Mouse (Mus musculus): ENCODE data around the gene Ccl3. TPM values are rescaled to one million over a fixed set of nuclear protein-coding genes. Genes with fewer than 3 reads are reported as not detected.

Ccl3 gene
- polyA plus RNA-seq, 1 experiment from 2014 or later, result 0.66 TPM

DNA sequence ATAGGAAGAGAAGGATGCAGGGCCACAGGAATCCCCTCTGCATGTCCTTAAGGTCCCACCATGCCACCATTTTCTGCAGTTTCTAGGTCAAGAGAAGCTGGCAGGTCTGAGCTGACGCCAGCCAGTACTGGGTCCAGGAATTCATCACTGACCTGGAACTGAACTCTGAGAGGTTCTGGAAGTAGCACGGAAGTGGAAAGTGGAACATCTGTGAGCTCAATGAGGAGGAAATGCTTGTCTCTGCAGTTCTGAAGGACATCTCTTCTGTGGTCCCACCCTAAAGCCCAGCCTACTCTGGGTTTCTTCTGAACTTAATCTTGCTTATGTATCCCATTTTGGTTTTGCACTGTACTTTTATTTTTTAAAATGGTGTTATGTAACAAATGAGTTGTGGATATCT lies 18.1 kb downstream of the Ccl3 start:
- no peaks in the 10 kb centered on the region for H3K36me3 ChIP-seq (ENCODE audit: control insufficient read depth, insufficient read depth, low read length)
- ATAC-seq, result no peak
- 66% methylated on average over 2 of the region's 2 CpGs for WGBS

DNA sequence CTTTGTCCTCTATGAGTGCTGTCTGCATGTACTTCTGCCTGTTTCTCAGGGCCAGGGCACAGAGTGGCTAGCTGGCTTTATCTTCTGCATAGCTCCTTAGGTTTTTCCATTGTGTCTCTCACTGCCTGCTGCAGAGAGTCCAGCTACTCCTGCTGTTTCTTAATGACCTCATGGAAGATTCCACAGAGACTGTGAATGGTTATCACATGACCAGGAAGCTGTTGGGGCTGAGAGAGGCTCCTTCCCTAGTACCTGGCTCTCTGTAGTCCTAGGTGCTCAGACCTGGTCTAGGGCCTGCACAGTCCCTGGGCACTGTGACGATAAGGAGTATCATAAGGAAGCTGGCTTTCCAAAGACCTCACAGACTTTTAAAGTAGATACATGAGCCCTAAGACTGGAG lies 18.5 kb downstream of the Ccl3 start:
- Histone ChIP-seq H3K36me3 (ENCODE audit: control insufficient read depth, insufficient read depth, low read length) (no peaks in the 10 kb centered on the region), H3K27ac (ENCODE audit: low read length) (no peak overlapping the region), H3K4me2 (ENCODE audit: low read depth, low read length) (no peak overlapping the region), H3K4me1 (ENCODE audit: control insufficient read depth, insufficient read depth, low read length) (no peaks in the 10 kb centered on the region), H3K4me3 (ENCODE audit: low read length) (no peak overlapping the region), H3K9ac (ENCODE audit: low read depth, low read length) (no peak overlapping the region), H3K9me3 (ENCODE audit: control insufficient read depth, low read length) (no peaks in the 10 kb centered on the region), H3K27me3 (replicated peaks; ENCODE audit: control insufficient read depth, insufficient read depth, low read length) (no peaks in the 10 kb centered on the region)
- ATAC-seq, result peak; percentile 64; the same call in 1 of the 2 replicates
- 85% methylated on average over 1 of the region's 1 CpGs for WGBS

More for the DNA sequence above, 18.1 kb downstream of the Ccl3 start:
- no peak overlapping the region for H3K9ac ChIP-seq (ENCODE audit: low read depth, low read length)
- H3K4me1 ChIP-seq (ENCODE audit: control insufficient read depth, insufficient read depth, low read length), result no peaks in the 10 kb centered on the region
- no peak overlapping the region for H3K4me3 ChIP-seq (ENCODE audit: low read length)
- H3K27me3 ChIP-seq (replicated peaks; ENCODE audit: control insufficient read depth, insufficient read depth, low read length), result no peaks in the 10 kb centered on the region
- no peak overlapping the region for H3K27ac ChIP-seq (ENCODE audit: low read length)
- H3K9me3 ChIP-seq (ENCODE audit: control insufficient read depth, low read length), result no peaks in the 10 kb centered on the region
- no peak overlapping the region for H3K4me2 ChIP-seq (ENCODE audit: low read depth, low read length)

DNA sequence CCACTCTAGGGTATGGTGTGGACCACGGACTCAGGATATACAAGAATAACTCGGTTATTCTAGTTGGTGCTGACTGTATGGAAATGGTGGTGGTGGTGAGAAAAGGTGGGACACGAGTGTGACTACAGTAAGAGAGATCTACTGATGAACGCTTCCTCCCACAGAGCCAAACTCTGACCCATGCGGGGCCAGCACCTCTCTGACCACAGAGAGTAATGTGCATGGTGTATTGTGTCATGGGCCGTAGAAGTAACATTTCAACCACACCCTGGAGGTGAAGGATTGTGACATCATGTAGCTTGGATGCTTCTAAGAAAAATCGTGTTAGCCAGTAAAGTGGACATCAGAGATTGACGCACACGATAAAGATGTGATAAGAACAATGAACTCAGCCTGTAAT lies 20.3 kb downstream of the Ccl3 start:
- Histone ChIP-seq H3K9ac (ENCODE audit: low read depth, low read length) (no peak overlapping the region), H3K36me3 (ENCODE audit: control insufficient read depth, insufficient read depth, low read length) (no peaks in the 10 kb centered on the region), H3K9me3 (ENCODE audit: control insufficient read depth, low read length) (no peaks in the 10 kb centered on the region), H3K27me3 (replicated peaks; ENCODE audit: control insufficient read depth, insufficient read depth, low read length) (no peaks in the 10 kb centered on the region), H3K4me1 (ENCODE audit: control insufficient read depth, insufficient read depth, low read length) (no peaks in the 10 kb centered on the region), H3K27ac (ENCODE audit: low read length) (no peak overlapping the region), H3K4me2 (ENCODE audit: low read depth, low read length) (no peak overlapping the region), H3K4me3 (ENCODE audit: low read length) (no peak overlapping the region)
- no peak for ATAC-seq
- WGBS, result 87% methylated on average over 9 of the region's 9 CpGs

DNA sequence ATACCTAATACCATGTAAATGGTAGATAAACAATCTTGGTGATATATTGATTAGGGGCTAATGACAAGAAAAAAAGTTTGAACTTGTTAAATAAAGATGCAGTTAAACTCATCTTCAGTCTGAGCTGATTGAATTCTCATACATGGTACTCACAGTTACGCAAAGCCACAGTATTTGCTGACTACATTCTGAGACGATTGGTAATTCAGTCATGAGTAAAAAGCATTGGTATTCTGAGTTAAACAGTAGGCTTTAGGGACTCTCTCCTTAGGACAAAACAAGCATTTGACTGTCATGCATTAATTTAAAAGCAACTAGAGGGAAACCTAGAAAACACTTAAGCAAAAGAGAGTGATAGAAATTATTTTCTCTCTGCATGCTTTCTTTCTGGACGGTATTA lies 25.6 kb downstream of the Ccl3 start:
- no peaks in the 10 kb centered on the region for H3K9me3 ChIP-seq (ENCODE audit: control insufficient read depth, low read length)
- H3K9ac ChIP-seq (ENCODE audit: low read depth, low read length), result no peak overlapping the region
- no peaks in the 10 kb centered on the region for H3K36me3 ChIP-seq (ENCODE audit: control insufficient read depth, insufficient read depth, low read length)
- 91% methylated on average over 3 of the region's 3 CpGs for WGBS
- ATAC-seq, result no peak
- no peaks in the 10 kb centered on the region for H3K4me1 ChIP-seq (ENCODE audit: control insufficient read depth, insufficient read depth, low read length)
- H3K27ac ChIP-seq (ENCODE audit: low read length), result no peak overlapping the region
- H3K4me3 ChIP-seq (ENCODE audit: low read length), result no peak overlapping the region
- H3K4me2 ChIP-seq (ENCODE audit: low read depth, low read length), result no peak overlapping the region
- no peaks in the 10 kb centered on the region for H3K27me3 ChIP-seq (replicated peaks; ENCODE audit: control insufficient read depth, insufficient read depth, low read length)

DNA sequence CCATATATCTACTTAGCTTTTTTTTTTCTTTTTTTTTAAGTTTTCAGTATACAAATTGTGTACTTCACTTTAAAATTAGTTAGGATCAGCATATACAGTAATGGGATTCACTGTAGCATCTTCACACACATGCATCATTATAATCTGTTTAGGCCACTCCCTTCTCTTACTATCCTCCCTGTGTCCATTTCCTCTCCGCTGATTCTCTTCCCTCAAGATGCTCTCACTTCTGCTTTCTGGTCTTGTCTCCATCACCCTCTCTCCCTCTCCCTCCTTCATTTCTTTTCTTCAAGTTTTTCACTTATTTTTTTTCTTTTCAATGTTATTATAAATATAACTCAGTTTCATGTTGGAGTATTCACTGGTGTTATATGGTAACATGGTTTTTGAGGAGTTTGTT lies 30.1 kb downstream of the Ccl3 start:
- H3K4me1 ChIP-seq (ENCODE audit: control insufficient read depth, insufficient read depth, low read length), result no peaks in the 10 kb centered on the region
- no peak overlapping the region for H3K27ac ChIP-seq (ENCODE audit: low read length)
- H3K9me3 ChIP-seq (ENCODE audit: control insufficient read depth, low read length), result no peaks in the 10 kb centered on the region
- no peaks in the 10 kb centered on the region for H3K27me3 ChIP-seq (replicated peaks; ENCODE audit: control insufficient read depth, insufficient read depth, low read length)
- no peak overlapping the region for H3K4me3 ChIP-seq (ENCODE audit: low read length)
- H3K4me2 ChIP-seq (ENCODE audit: low read depth, low read length), result no peak overlapping the region
- no peak overlapping the region for H3K9ac ChIP-seq (ENCODE audit: low read depth, low read length)
- ATAC-seq, result no peak
- H3K36me3 ChIP-seq (ENCODE audit: control insufficient read depth, insufficient read depth, low read length), result no peaks in the 10 kb centered on the region
- 88% methylated on average over 1 of the region's 1 CpGs for WGBS

GRCm38 (mm10) chr11:83618238-83618637 lies 30.9 kb downstream of the Ccl3 start:
- no peak overlapping the region for H3K9ac ChIP-seq (ENCODE audit: low read depth, low read length)
- no peak overlapping the region for H3K27ac ChIP-seq (ENCODE audit: low read length)
- no peak overlapping the region for H3K4me3 ChIP-seq (ENCODE audit: low read length)
- no peaks in the 10 kb centered on the region for H3K27me3 ChIP-seq (replicated peaks; ENCODE audit: control insufficient read depth, insufficient read depth, low read length)
- ATAC-seq, result no peak
- H3K4me2 ChIP-seq (ENCODE audit: low read depth, low read length), result no peak overlapping the region
- H3K36me3 ChIP-seq (ENCODE audit: control insufficient read depth, insufficient read depth, low read length), result no peaks in the 10 kb centered on the region
- 76% methylated on average over 5 of the region's 5 CpGs for WGBS
- no peaks in the 10 kb centered on the region for H3K4me1 ChIP-seq (ENCODE audit: control insufficient read depth, insufficient read depth, low read length)
- no peaks in the 10 kb centered on the region for H3K9me3 ChIP-seq (ENCODE audit: control insufficient read depth, low read length)

GRCm38 (mm10) chr11:83616586-83616985 lies 32.6 kb downstream of the Ccl3 start:
- Histone ChIP-seq H3K36me3 (ENCODE audit: control insufficient read depth, insufficient read depth, low read length) (no peaks in the 10 kb centered on the region), H3K9me3 (ENCODE audit: control insufficient read depth, low read length) (no peaks in the 10 kb centered on the region), H3K4me3 (ENCODE audit: low read length) (no peak overlapping the region), H3K27me3 (replicated peaks; ENCODE audit: control insufficient read depth, insufficient read depth, low read length) (no peaks in the 10 kb centered on the region), H3K4me1 (ENCODE audit: control insufficient read depth, insufficient read depth, low read length) (no peaks in the 10 kb centered on the region), H3K27ac (ENCODE audit: low read length) (no peak overlapping the region), H3K9ac (ENCODE audit: low read depth, low read length) (no peak overlapping the region), H3K4me2 (ENCODE audit: low read depth, low read length) (no peak overlapping the region)
- ATAC-seq, result no peak
- 79% methylated on average over 1 of the region's 1 CpGs for WGBS

DNA sequence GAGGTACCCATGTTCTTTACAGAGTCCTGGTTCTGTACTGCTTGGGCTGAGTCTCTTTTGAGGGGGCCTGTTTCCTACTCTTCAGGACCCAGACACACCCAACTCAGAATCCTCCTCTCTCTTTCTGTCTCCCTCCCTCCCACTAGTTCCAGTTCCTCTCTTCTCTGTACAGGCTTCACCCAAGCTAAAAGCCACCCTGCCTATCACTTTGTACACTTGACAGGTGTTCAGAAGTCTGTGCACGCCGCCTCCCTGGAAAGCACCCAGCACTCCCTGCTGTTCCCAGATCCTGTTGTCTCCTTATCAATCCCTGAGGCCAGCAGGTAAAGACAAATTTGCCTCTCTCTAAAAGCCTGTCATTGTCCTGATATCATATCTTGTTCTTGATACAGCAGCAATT lies 38.3 kb downstream of the Ccl3 start:
- no peak for ATAC-seq
- Histone ChIP-seq H3K4me3 (ENCODE audit: low read length) (no peak overlapping the region), H3K9ac (ENCODE audit: low read depth, low read length) (no peak overlapping the region), H3K9me3 (ENCODE audit: control insufficient read depth, low read length) (no peaks in the 10 kb centered on the region), H3K4me1 (ENCODE audit: control insufficient read depth, insufficient read depth, low read length) (no peaks in the 10 kb centered on the region), H3K27me3 (replicated peaks; ENCODE audit: control insufficient read depth, insufficient read depth, low read length) (no peaks in the 10 kb centered on the region), H3K36me3 (ENCODE audit: control insufficient read depth, insufficient read depth, low read length) (no peaks in the 10 kb centered on the region), H3K4me2 (ENCODE audit: low read depth, low read length) (no peak overlapping the region), H3K27ac (ENCODE audit: low read length) (no peak overlapping the region)
- WGBS, result 51% methylated on average over 2 of the region's 2 CpGs

DNA sequence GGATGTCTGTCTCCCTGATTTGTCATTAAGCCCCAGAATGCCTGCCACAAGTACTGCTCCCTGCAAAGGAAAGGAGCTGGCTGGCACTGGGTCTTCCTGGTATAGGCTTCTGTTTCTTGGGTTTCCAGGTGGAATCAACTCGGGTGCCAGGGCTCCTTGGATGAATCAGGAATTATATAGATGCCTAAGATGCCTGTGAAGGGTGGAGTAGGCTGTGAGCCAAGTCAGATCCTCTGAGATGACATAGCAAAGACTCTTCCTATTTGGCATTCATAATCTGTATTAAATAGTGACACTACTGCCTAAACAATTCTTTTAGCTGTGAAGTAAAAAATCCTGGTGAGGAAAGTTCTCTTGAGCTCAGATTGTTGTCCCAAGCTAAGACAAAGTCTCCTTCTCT lies 42.8 kb downstream of the Ccl3 start:
- Histone ChIP-seq H3K27ac (ENCODE audit: low read length) (no peak overlapping the region), H3K27me3 (replicated peaks; ENCODE audit: control insufficient read depth, insufficient read depth, low read length) (no peaks in the 10 kb centered on the region), H3K4me2 (ENCODE audit: low read depth, low read length) (no peak overlapping the region), H3K4me3 (ENCODE audit: low read length) (no peak overlapping the region), H3K36me3 (ENCODE audit: control insufficient read depth, insufficient read depth, low read length) (no peaks in the 10 kb centered on the region), H3K9me3 (ENCODE audit: control insufficient read depth, low read length) (no peaks in the 10 kb centered on the region), H3K9ac (ENCODE audit: low read depth, low read length) (no peak overlapping the region), H3K4me1 (ENCODE audit: control insufficient read depth, insufficient read depth, low read length) (no peaks in the 10 kb centered on the region)
- WGBS, result 32% methylated on average over 1 of the region's 1 CpGs
- ATAC-seq, result no peak

GRCm38 (mm10) chr11:83605535-83605934 lies 43.6 kb downstream of the Ccl3 start:
- H3K9ac ChIP-seq (ENCODE audit: low read depth, low read length), result no peak overlapping the region
- no peak for ATAC-seq
- no peaks in the 10 kb centered on the region for H3K4me1 ChIP-seq (ENCODE audit: control insufficient read depth, insufficient read depth, low read length)
- 86% methylated on average over 3 of the region's 3 CpGs for WGBS
- no peaks in the 10 kb centered on the region for H3K36me3 ChIP-seq (ENCODE audit: control insufficient read depth, insufficient read depth, low read length)
- H3K4me2 ChIP-seq (ENCODE audit: low read depth, low read length), result no peak overlapping the region
- no peak overlapping the region for H3K4me3 ChIP-seq (ENCODE audit: low read length)
- H3K9me3 ChIP-seq (ENCODE audit: control insufficient read depth, low read length), result no peaks in the 10 kb centered on the region
- H3K27me3 ChIP-seq (replicated peaks; ENCODE audit: control insufficient read depth, insufficient read depth, low read length), result no peaks in the 10 kb centered on the region
- H3K27ac ChIP-seq (ENCODE audit: low read length), result no peak overlapping the region
